Mouse (Mus musculus) heart, postnatal 14 days (tissue): Measurements from ENCODE around the gene Fzd9. TPM values are rescaled to one million over a fixed set of nuclear protein-coding genes. Genes with fewer than 3 reads are reported as not detected.

ENCODE experiments used
- DNase-seq, 2 experiments: peaks; one replicate each; pipeline ENCODE4 v3.0.0; 2021 to 2022
- intact Hi-C: fragments of 180-260 bp; cut with DNase I; formaldehyde crosslinking; loops from one replicate; pipeline ENCODE4 v1.15.1; 2025
- long read RNA-seq, 2 experiments: library from polyadenylated mRNA; stranded (forward); transcript quantifications; one replicate each; pipeline ENCODE4 v2.0.0; 2021
- total RNA-seq, 2 experiments: library from RNA; stranded (reverse); gene quantifications; 2 replicates each; pipeline ENCODE4 v1.2.3; 2021

Fzd9 gene
- under 1 TPM; 0.29 to 0.55 TPM for total RNA-seq
- long read RNA-seq, experiment 1, partial matches to known transcripts: 0 of 3 reads
- long read RNA-seq, experiment 1, other reads (novel, unspliced or antisense): 0 of 3 reads
- long read RNA-seq, experiment 2, partial matches to known transcripts: 0 of 1 reads
- long read RNA-seq, experiment 2, other reads (novel, unspliced or antisense): 0 of 1 reads

DNA sequence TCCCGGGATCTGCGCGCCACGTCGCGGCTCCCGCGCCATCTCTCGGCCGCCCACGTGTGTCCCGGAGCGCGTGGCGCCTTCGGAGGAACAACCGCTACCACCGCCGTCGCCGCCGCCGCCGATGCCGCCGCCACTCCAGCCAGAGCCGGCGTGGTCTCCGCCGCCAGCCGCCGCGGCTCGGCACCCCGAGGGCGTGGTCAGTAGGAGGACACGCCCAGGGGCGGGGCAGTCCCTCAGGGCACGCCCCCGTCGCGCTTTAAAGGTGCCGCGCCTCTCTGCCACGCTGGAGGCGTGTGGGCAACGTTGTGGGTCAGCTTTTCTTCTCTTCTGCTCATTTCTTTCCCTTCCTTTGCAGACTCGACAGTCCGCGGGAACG lies at the start of gene Fzd9:
TSS of gene Fzd9 (minus strand) at position 152 of the 376 bp plus-strand sequence.
- intact Hi-C loops: no loop called here
- peak; percentile 89 to 93 for DNase-seq

DNA sequence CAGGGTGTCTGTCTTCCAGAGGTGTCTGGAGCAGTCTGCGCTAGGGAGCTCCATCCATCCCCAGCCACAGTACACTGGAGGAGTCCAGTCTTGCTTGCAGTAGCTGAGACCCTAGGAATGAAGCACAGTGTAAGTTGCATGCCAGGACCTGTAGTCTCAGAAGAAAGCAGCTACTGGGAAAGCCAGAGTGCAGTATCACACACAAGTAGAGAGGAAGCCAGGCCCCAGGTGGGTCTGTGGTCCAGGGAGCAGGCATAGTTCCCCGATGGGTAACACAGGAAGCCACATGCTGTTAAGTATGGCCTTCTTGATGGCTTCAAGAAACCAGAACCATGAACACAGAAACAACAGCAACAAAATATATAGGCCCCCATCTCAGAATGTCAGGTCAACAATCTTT lies 41.0 kb upstream of the Fzd9 start:
- DNase-seq: no peak
- intact Hi-C loops: no loop called here

DNA sequence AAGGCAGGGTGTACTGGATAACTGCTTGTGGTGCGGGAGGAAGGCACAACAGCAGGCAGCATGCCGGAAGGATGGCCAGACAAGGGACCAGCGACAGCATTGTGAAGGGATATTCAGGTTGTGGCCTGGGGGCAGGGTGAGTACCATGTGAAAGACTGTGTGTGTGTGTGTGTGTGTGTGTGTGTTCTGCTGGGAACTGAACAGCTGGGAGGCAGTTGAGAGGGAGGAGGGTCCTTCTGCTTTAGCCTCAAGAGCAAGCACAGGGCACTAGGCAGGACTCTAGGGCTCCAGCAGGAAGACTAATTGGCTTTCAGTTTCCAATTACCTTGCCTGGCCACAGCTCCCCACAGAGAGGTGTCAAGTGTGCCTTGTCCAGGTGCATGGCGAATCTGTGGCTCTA lies 40.2 kb upstream of the Fzd9 start:
- intact Hi-C loops: no loop called here
- no peak for DNase-seq

DNA sequence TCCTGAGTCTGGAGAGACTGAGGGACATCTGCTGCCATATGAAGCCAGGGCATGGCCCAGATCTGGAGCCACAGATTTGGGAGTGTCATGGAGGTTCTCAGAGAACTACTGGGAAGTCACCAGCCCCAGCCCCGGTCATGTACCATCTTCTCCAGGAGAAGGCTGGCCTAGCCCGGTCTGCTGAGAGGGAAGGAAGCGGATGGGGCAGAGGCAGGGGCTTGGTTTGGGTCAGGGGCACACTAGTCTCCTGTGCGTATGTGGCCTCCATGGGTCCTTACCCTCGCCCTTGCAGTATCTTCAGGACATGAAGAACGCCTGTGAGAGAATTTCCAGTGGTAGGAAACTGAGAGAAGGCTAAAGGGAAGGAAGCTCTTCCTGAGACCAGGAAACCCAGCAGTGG lies 39.7 kb upstream of the Fzd9 start:
- intact Hi-C loops: no loop called here
- no peak for DNase-seq

DNA sequence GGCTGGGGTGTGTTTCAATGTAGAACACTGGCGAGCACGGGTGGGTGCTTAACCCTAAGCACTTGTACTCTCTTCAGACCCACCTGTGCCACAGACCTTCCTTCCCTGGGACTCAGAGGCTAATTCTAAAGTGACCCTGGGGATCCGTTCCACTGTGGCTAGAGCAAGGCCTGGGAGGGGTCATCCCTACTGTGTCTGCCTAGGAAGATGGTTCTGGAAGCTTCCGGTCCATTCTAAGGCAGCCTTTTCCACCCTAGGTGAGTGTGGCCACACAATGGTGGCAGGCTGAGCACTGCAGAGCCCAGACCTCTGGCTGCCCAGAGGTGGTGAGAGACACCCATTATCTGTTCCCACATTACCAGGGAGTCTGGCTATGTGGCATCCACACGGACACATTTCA lies 35.9 kb upstream of the Fzd9 start:
- DNase-seq: no peak
- intact Hi-C loops: loop anchor here (1.0 to 5.0 kb wide), 2 partner anchors 51 to 170 kb away; no protein-coding TSS in a partner anchor

DNA sequence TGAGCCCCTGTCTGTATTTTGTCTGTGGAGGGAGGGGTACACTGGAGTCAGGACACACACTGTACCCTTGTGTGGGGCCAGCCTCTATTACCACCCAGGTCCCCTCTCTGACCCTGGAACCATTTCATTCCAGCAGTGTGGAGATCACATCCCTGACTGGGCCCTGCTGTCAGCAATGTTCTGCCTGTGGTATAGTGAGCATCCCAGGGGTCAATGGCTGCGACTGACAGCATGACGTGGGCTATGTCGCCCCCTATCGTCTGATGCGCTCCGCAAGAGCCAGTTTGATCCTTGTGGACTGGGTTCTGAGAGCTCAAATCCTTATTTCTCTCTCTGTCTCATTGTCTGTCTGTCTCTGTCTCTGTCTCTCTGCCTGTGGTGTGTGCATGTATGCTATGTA lies 35.2 kb upstream of the Fzd9 start:
- intact Hi-C loops: loop anchor here (1.0 to 5.0 kb wide), 2 partner anchors 50 to 169 kb away; no protein-coding TSS in a partner anchor
- DNase-seq: peak; percentile 83 to 91

DNA sequence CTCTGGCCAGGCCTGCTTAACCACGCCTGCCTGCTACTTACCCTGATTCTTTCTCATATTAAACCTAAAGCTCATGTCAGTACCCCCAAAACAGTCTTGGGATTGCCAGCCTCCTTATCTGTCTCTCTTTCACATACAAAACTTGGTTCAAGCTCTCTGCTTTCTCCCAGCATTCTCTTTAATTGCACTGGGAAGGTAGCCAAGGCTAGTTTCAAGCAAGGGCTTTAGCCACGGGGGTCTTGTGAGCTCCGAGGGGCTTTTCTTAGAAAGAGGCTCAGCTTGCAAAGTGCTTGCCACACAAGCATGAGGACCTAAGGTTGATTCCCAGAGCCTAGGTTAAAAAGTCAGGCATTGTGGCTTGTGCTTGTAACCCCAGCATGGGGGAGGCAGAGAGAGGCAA lies 34.2 kb upstream of the Fzd9 start:
- intact Hi-C loops: loop anchor here (5.0 kb wide), 1 partner anchor 168 kb away; no protein-coding TSS in a partner anchor
- no peak for DNase-seq

DNA sequence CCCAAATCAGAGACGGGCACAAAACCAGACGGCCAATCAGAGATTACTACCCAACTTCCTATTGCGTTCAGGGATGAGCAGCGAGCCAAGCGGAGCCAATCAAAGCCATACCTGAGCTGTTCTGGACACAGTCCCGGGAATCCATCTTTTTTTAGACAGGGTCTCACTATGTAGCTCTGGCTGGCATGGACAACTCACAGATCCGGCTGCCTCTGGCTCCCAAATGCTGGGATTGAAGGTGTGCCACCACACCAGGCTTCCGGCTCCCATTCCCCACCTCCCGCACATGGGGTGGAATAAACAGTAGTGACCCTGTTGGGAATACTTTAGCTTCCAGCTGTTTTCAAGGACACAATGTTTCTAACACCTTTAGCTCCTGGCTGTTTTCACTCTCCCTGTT lies 29.2 kb upstream of the Fzd9 start:
- intact Hi-C loops: loop anchor here (5.0 kb wide), 1 partner anchor 263 kb away; no protein-coding TSS in a partner anchor
- peak in 1 of 2 experiments; percentile 33 for DNase-seq

DNA sequence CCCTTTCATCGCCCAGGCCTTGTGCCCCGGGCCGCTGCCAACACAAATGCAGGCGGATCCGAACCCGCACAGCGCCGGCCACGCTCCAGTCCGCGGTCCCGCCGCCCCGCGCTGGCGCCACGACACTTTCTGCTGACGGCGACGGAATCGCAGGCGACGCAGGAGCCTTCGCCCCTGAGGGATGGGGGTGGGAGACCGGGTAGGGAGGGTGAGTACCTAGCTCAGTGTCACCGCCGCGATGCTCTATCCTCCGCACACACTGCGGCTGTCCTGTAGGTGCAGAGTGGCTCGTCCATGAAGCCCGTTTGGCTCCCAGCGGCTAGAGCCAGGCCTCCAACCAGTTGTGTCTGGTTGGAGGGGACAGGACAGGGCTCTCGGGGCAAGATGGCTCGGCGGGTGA lies 25.6 kb upstream of the Fzd9 start:
- intact Hi-C loops: no loop called here
- DNase-seq: no peak

DNA sequence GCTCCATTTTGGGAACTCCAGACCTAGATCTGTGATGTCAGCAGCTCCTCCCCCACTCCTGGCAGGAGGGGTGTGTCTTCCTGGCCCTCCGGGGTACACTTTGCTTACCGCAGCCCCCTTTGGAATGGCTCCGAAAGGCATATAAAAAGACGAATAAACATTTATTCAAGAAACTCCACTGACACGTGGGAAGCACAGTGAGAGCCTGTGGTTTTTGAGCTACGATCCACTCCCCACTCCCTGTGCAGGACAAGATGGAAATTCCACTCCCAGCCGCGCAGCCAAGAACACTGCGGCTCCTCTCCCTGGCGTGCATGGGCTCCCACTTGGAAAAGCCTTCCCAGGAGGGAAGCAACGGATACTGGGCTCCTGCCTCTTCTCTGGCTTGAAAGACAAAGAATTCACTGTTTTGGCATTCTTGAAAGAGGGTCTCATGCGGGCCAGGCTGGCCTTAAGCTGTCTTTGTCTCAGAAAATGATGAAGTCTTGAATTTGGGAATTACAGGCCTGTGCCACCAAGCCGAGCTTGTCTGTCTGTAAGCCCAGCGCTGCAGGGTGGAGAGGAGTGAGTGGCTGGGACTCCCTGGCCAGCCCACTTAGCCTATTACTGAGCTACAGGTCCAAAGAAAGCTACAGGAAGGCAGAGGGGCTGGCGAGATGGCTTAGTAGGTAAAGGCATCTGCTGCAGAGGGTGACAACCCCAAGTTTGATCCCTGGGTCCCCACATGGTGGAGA lies 23.8 kb upstream of the Fzd9 start:
- intact Hi-C loops: no loop called here
- peak in 1 of 2 experiments; percentile 14 for DNase-seq

DNA sequence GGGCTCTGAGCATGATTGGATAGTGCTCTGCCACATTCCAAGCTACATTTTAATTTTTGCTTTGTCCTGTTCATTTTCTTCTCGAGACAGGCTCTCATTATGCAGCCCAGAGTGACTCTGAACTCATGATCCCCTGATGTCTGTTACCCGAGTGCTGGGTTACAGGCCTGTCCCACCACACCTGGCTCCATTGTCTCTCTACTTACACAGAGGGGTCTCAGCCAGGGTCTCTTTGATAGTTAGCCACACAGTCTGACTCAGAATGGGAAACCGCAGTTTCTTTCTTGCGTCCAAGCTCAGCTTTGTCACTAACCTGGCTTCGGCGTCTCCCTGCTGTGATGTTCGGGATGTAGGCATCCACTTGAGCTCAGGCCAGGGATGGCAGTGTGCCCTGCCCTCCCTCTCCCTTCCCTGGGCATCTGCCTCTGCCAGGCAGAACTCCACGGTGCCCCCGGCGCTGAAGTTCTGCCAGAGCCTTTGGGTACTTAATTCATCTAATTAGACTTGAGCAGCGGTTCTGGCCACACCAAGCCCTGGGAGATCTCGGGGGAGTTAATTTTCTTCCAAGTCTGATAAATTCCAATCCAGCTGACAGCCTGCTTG lies 20.6 kb upstream of the Fzd9 start:
- peak; percentile 51 to 58 for DNase-seq

DNA sequence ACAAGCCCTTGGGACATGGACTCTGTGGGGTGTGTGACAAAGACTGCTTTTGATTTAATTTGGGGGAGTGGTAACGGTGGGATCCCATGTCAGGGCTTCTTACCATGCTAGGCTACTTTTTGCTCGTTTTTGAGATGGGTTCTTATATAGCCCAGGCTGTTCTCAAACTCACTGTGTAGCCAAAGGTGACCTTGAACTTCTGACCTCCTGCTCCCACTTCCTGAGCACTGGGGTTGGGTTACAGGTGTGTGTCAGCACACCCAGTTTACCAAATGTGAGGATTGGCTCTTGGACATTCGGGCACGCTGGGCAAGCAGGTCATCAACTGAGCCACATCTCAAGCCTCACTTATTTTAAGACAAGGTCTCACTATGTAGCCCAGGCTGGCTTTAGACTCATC lies 19.3 kb upstream of the Fzd9 start:
- intact Hi-C loops: no loop called here
- no peak for DNase-seq

More for the DNA sequence above, 20.6 kb upstream of the Fzd9 start:
- intact Hi-C loops: no loop called here

DNA sequence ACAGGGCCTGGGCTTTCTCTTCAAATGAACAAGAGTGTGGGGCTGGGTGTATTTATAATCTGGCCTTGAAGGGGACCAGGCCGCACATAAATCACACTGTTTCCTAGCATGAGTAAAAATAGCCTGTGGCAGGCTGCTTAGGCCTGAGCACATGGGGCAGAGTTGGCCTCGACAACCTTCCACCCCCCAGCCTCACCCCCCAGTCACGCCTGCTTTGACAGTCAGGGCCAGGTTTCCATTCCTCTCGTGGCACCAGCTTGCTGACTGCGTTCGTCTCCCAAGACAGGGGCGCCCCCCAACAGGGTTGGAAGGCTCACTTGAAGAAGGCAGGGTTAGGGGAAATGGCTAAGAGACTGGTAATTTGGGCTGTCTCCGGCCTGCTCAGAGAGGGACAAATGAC lies 18.4 kb upstream of the Fzd9 start:
- intact Hi-C loops: no loop called here
- no peak for DNase-seq

DNA sequence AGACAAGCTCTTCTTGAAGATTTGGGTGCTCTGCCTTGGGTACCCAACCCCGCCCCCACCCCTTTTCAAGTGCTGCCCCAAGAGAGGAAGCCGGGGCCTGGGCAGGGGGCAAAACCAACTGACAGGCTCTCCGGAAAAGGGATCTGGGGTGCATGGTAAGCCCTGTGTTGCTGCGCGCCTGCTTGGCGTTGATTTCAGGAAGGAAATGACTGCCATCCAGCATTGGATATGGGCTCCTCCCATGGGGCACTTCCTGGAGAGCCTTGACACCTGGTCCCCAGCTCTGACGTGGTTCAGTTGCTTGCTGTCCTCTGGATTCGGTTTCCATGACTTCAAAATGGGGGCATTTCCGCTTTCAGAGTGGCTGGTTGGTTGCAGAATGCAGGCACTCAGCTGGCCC lies 13.5 kb upstream of the Fzd9 start:
- intact Hi-C loops: no loop called here
- peak in 1 of 2 experiments; percentile 13 for DNase-seq

DNA sequence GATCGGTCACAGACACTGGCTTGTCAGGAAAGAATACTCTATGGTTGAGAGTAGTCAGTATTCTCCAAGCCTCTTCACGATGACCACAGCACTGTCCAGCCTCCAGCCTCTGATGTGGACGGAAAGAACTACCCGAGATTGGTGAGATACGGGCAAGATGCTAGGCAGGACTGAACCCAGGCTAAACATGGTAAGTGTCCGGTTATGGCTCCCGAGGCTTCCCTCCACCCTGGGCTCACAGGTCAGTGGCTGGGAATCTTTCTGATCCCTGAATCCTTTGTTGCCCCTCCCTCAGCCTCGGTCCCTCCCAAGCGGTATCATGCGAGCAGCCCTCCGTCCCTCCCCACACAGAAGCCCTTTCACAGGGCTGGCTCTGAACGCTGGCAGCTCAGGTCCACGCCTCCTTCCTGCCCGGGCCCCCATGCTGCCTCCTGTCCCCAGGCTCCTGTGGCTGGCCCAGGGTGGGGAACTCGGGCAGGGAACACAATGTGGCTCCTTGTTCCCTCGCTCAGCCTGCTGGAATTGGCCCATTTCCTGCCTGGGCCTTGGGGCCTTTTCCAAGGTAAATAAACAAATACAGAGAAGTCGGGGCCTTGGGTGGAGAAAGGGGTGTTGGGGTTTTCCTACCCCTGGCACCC lies 13.0 kb upstream of the Fzd9 start:
- DNase-seq: peak; percentile 55 to 57
- intact Hi-C loops: no loop called here

DNA sequence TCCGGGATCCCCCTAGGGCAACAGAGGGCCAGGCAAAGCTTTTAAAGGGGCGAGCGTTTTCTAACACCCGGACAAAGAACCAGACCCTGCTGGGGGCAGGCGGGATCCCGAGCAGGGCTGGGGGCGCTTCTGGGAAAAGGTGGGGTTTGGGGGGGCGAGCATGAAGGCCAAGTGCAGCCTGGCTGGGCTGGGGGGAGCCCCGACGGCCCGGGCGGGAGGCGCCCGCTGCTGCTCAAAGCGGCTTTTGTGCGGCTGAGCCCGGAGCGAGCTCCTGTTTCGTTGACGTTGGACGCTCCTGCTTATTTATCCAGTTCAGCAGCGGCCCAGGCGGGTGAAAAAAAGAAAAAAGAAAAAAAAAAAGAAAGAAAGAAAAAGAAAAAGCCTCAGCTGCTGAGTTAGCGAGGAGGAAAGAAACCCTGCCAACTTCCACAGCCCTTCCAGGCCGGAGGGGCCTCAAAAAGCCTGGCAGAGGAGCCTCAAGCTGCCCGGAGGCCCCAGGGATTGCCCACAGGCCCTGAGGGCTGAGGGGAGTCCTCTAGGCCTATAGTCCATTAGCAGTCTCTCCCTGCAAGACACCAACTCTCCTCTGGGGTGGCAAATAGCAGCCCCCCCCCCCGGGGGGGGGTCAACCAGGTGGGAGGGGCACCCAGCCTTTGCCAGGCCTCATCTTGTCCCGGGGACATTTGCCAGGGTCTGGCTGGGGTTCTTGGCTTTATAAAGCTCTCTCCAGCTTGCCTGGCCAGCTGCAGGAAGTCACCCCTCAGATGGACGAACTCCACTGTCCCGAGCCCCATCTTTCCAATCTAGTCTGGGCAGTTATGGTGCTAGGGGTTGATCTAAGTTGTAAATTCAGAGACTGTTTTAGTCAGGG lies 7.5 kb upstream of the Fzd9 start:
- intact Hi-C loops: no loop called here
- DNase-seq: peak in 1 of 2 experiments; percentile 29

DNA sequence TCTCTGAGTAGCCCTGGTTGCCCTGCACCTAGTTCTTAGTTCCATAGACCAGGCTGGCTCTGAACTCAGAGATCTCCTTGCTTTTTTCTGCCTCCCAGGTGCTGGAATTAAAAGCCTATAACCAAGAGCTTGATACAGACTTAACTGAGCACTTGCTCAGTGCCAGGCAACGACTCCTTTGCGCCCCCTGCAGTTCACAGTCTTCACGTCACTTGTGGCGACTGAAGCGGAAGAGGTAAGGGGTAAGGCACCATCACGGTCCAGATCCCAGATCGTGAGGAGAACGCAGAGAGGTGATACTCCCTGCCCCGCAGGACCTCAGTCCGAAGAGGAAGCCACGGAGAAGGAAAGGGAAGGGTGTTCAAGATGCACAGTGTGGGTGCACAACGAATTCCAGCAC lies 6.5 kb upstream of the Fzd9 start:
- intact Hi-C loops: no loop called here
- no peak for DNase-seq

DNA sequence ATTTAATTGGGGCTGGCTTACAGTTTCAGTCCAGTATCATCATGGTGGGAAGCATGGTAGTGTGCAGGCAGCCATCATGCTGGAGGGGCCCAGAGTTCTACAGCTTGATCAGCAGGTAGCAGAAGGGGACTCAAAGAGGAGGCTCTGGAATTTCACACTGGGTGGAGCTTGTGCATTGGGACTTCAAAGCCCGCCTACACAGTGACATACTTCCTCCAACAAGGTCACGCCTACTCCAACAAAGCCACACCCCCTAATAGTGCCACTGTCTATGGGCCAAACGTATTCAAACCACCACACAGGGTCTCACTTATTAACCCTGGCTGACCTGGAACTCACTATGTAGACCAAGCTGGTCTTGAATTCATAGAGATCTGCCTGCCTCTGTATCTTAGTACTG lies 5.1 kb upstream of the Fzd9 start:
- no peak for DNase-seq
- intact Hi-C loops: no loop called here

DNA sequence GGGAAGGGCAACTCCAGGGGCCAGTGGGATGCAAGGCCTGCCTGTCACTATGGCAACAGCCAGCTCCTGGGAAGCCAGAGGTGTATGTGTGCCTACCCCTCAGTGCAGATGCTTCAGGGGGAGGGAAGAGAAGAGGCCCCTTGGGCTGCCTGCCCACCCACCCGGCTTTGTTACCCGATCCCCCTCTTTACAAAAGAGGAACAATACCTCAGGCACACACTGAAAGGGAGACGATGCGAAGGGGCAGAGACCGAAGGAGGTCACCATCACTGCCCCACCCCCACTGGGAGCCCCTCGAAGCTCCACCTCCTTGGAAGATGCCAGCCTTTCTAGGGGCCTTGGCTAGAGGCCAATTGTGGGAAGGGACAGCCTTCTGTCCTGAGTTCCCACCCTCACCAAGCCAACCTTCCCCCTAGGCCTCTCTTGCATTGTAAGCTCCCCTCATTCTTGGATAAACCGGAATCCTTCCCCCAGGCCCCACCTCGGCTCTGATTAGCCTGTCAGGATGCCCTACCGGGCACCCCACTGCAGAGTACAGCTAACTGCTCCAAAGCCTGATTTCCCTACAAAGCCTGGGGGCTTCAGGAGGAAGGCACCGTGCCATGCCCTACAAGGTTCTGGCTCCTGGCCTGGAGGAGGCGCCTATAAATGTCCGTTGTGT lies 2.8 kb upstream of the Fzd9 start:
- no peak for DNase-seq
- intact Hi-C loops: no loop called here
